Comparison of ENCODE assay signal across 9 mouse cellular contexts in genomic region chr5:113950786-113951692, GRCm38 (mm10). TPM values are rescaled to one million over a fixed set of nuclear protein-coding genes. Genes with fewer than 3 reads are reported as not detected.
DNase-seq lines count a peak whose midpoint lies in the region; ATAC-seq and TF ChIP-seq lines count a peak whose summit lies in the region.
"Had no signal": no experiment of that assay in that cellular context is flagged by ENCODE, and none has a peak within 500 bp of the region (broad histone marks: within the 10 kb centered on the region; RNA-seq: fewer than 3 reads in every experiment).

No protein-coding gene starts in this region.

- H3K4me3 ChIP-seq in heart, embryonic 15.5 days = no peak overlapping the region
- no peak overlapping the region for H3K4me3 ChIP-seq in heart, adult 2 months
- no peak overlapping the region for H3K4me3 ChIP-seq in forebrain, embryonic 12.5 days (replicated peaks)
- H3K4me3 ChIP-seq in liver, embryonic 15.5 days (replicated peaks) = peak overlapping the region; percentile 4; the same call in 1 of the 2 replicates

- peak; percentile 32; the same call in 1 of the 2 replicates for ATAC-seq in heart, embryonic 15.5 days (replicated peaks; ENCODE audit: insufficient number of reproducible peaks, insufficient read depth, low FRiP score, low read depth)
- ATAC-seq in forebrain, embryonic 12.5 days (ENCODE audit: low FRiP score) = no peak
- ATAC-seq in liver, embryonic 15.5 days (ENCODE audit: insufficient read depth) = peak; percentile 23; the same call in 1 of the 2 replicates
- ATAC-seq in CD4-positive, CD25-positive, alpha-beta regulatory T cell, adult 4 months = no peak

- H3K27ac ChIP-seq in heart, embryonic 15.5 days = peak overlapping the region; percentile 79
- H3K27ac ChIP-seq in heart, adult 2 months = no peak overlapping the region; the same call in 1 of the 2 replicates
- peak overlapping the region; percentile 68 for H3K27ac ChIP-seq in forebrain, embryonic 12.5 days
- H3K27ac ChIP-seq in liver, embryonic 15.5 days (replicated peaks) = peak overlapping the region; percentile 77

- no peak for TF ChIP-seq EP300 in heart, adult 2 months (IDR thresholded peaks at IDR 0.05; ENCODE audit: insufficient read depth, low read depth, low read length)

- WGBS in heart, embryonic 15.5 days = 59% methylated on average over 19 of the region's 19 CpGs
- 76% methylated on average over 19 of the region's 19 CpGs for WGBS in heart, adult 2 months
- 83% methylated on average over 19 of the region's 19 CpGs for WGBS in forebrain, embryonic 12.5 days
- 51% methylated on average over 19 of the region's 19 CpGs for WGBS in liver, embryonic 15.5 days (ENCODE audit: insufficient replicate concordance)

- peak overlapping the region; percentile 30; the same call in 1 of the 2 replicates for H3K9ac ChIP-seq in heart, embryonic 15.5 days
- H3K9ac ChIP-seq in heart, adult 2 months (ENCODE audit: low read depth, low read length) = no peak overlapping the region
- H3K9ac ChIP-seq in forebrain, embryonic 12.5 days = 0 out of 2 replicates have a peak overlapping the region, but pooled peaks have one; percentile 2
- peak overlapping the region; percentile 42; the same call in 1 of the 2 replicates for H3K9ac ChIP-seq in liver, embryonic 15.5 days

- intact Hi-C loops in heart, adult 2 months (cut with DNase I) = loop anchor here (5.0 kb wide), 1 partner anchor 179 kb away; the partner anchor contains the start of genes Iscu and Sart3

- DNase-seq in heart, adult 2 months = no peak
- peak; percentile 86 for DNase-seq in brain, adult 2 months (ENCODE audit: low read depth, low spot score)
- DNase-seq in testis, postnatal 14 days (ENCODE audit: low spot score) = no peak
- DNase-seq in left cerebral cortex, adult 18-20 months (ENCODE audit: low spot score in 2 of 2) = no peak
- DNase-seq: kidney, postnatal 14 days had no signal

- H3K9me3 ChIP-seq in heart, embryonic 15.5 days (replicated peaks) = no peaks in the 10 kb centered on the region
- no peaks in the 10 kb centered on the region for H3K9me3 ChIP-seq in forebrain, embryonic 12.5 days
- H3K9me3 ChIP-seq in liver, embryonic 15.5 days (replicated peaks) = no peaks in the 10 kb centered on the region

- H3K4me2 ChIP-seq in heart, embryonic 15.5 days = peak overlapping the region; percentile 26
- H3K4me2 ChIP-seq in forebrain, embryonic 12.5 days = no peak overlapping the region
- peak overlapping the region; percentile 54 for H3K4me2 ChIP-seq in liver, embryonic 15.5 days

- peaks cover 57% of the 10 kb centered on the region for H3K36me3 ChIP-seq in heart, embryonic 15.5 days
- H3K36me3 ChIP-seq in heart, adult 2 months (ENCODE audit: control insufficient read depth, insufficient read depth, low read length) = no peaks in the 10 kb centered on the region
- H3K36me3 ChIP-seq in forebrain, embryonic 12.5 days (replicated peaks) = peaks cover 79% of the 10 kb centered on the region
- peaks cover 98% of the 10 kb centered on the region for H3K36me3 ChIP-seq in liver, embryonic 15.5 days (replicated peaks)

- peaks cover 46% of the 10 kb centered on the region for H3K4me1 ChIP-seq in heart, embryonic 15.5 days (replicated peaks)
- peaks cover 2% of the 10 kb centered on the region; the same call in 1 of the 2 replicates for H3K4me1 ChIP-seq in heart, adult 2 months (ENCODE audit: control insufficient read depth, insufficient read depth, low read length)
- no peaks in the 10 kb centered on the region for H3K4me1 ChIP-seq in forebrain, embryonic 12.5 days
- H3K4me1 ChIP-seq in liver, embryonic 15.5 days (replicated peaks) = peaks cover 32% of the 10 kb centered on the region

- TF ChIP-seq POLR2A in heart, adult 2 months (IDR thresholded peaks at IDR 0.05; ENCODE audit: insufficient read depth, low read depth, low read length) = no peak

- H3K79me2 ChIP-seq in heart, adult 2 months (replicated peaks; ENCODE audit: control insufficient read depth, insufficient read depth, low read length) = no peaks in the 10 kb centered on the region

- TF ChIP-seq CTCF in heart, adult 2 months (IDR thresholded peaks at IDR 0.05) = no peak

- no peaks in the 10 kb centered on the region for H3K27me3 ChIP-seq in heart, embryonic 15.5 days
- H3K27me3 ChIP-seq in heart, adult 2 months (ENCODE audit: control insufficient read depth, insufficient read depth, low read length) = no peaks in the 10 kb centered on the region
- no peaks in the 10 kb centered on the region for H3K27me3 ChIP-seq in forebrain, embryonic 12.5 days
- H3K27me3 ChIP-seq in liver, embryonic 15.5 days = no peaks in the 10 kb centered on the region

RNA-seq across cellular contexts. Expression of gene Coro1c, which starts 42.5 kb away (rescaled TPM):
- polyA plus RNA-seq in heart, embryonic 15.5 days (2015; fragmentation: Nextera tagmentation; extraction: Ambion mirVana) = 72.7 and 95.4 TPM in 2 replicates
- total RNA-seq in heart, adult 2 months (2021) = 10 to 100 TPM; 24.6 to 30.1 TPM
- polyA plus RNA-seq in heart, adult 2 months (2012; rRNA removed) = 24.1 and 27.9 TPM in 2 replicates
- 256 and 277 TPM in 2 replicates for polyA plus RNA-seq in forebrain, embryonic 12.5 days (2016; fragmentation: Nextera tagmentation; extraction: Ambion mirVana)
- 38.6 and 43.4 TPM in 2 replicates for polyA plus RNA-seq in liver, embryonic 15.5 days (2015; fragmentation: Nextera tagmentation; extraction: Ambion mirVana)
- polyA plus RNA-seq in CD4-positive, CD25-positive, alpha-beta regulatory T cell, adult 4 months (2017; shearing (Covaris generic)) = 10 to 100 TPM; 43.2 to 59.6 TPM
- total RNA-seq in left cerebral cortex, adult 18-20 months (2021) = 10 to 100 TPM; 86.7 to 88.5 TPM

RNA-seq across cellular contexts. Expression of gene Ssh1, which starts 42.7 kb away (rescaled TPM):
- 9.0 and 11.7 TPM in 2 replicates for polyA plus RNA-seq in heart, embryonic 15.5 days (2015; fragmentation: Nextera tagmentation; extraction: Ambion mirVana)
- 10 to 100 TPM; 13.4 to 15.2 TPM for total RNA-seq in heart, adult 2 months (2021)
- polyA plus RNA-seq in heart, adult 2 months (2012; rRNA removed) = 7.4 and 9.8 TPM in 2 replicates
- polyA plus RNA-seq in forebrain, embryonic 12.5 days (2016; fragmentation: Nextera tagmentation; extraction: Ambion mirVana) = 19.0 and 19.9 TPM in 2 replicates
- 6.6 and 7.4 TPM in 2 replicates for polyA plus RNA-seq in liver, embryonic 15.5 days (2015; fragmentation: Nextera tagmentation; extraction: Ambion mirVana)
- polyA plus RNA-seq in CD4-positive, CD25-positive, alpha-beta regulatory T cell, adult 4 months (2017; shearing (Covaris generic)) = 10 to 100 TPM; 13.0 to 14.6 TPM
- total RNA-seq in left cerebral cortex, adult 18-20 months (2021) = 10 to 100 TPM; 24.3 to 27.1 TPM

RNA-seq across cellular contexts. Expression of gene Dao, which starts 52.5 kb away (rescaled TPM):
- not detected in 2 replicates for polyA plus RNA-seq in heart, embryonic 15.5 days (2015; fragmentation: Nextera tagmentation; extraction: Ambion mirVana)
- total RNA-seq in heart, adult 2 months (2021) = not detected
- polyA plus RNA-seq in heart, adult 2 months (2012; rRNA removed) = not detected in 2 replicates
- not detected in 2 replicates for polyA plus RNA-seq in forebrain, embryonic 12.5 days (2016; fragmentation: Nextera tagmentation; extraction: Ambion mirVana)
- not detected in 2 replicates for polyA plus RNA-seq in liver, embryonic 15.5 days (2015; fragmentation: Nextera tagmentation; extraction: Ambion mirVana)
- polyA plus RNA-seq in CD4-positive, CD25-positive, alpha-beta regulatory T cell, adult 4 months (2017; shearing (Covaris generic)) = 1 to 10 TPM in 1 of 2 experiments, under 1 TPM in 1; 0.56 to 1.4 TPM
- not detected for total RNA-seq in left cerebral cortex, adult 18-20 months (2021)

Comparison
In these comparisons a context has a peak if more than half of its experiments do, and no peak if none do; other contexts are left out.
1. ATAC-seq: peak in heart, embryonic 15.5 days (single experiment) and liver, embryonic 15.5 days (single experiment); none in forebrain, embryonic 12.5 days (single experiment) and CD4-positive, CD25-positive, alpha-beta regulatory T cell, adult 4 months (single experiment).